Mouse (Mus musculus) activated CD4-positive, CD25-positive, alpha-beta regulatory T cell, adult 4 months (primary cell): ENCODE measurements around the gene Mterf1b. TPM values are rescaled to one million over a fixed set of nuclear protein-coding genes. Genes with fewer than 3 reads are reported as not detected.
"Not testable (repeated sequence)": the region's sequence is repeated elsewhere in the genome, so short reads cannot be mapped to it uniquely, and the experiment has no call there.

Source experiments
- ATAC-seq: one replicate; pipeline ENCODE4 v1.8.0; 2017
- polyA plus RNA-seq, 2 experiments: library from polyadenylated mRNA; unstranded; fragments of 100-300 nt; shearing (Covaris generic); gene quantifications; one replicate each; pipeline ENCODE4 v1.2.1; 2017

Gene Mterf1b
- polyA plus RNA-seq = 10 to 100 TPM; 10.2 to 14.2 TPM

- peak; percentile 99 for ATAC-seq
Measured at GRCm38 (mm10) chr5:4191671-4192480, at the start of gene Mterf1b. Mterf1b (plus strand) TSS chr5:4192367.

GRCm38 (mm10) chr5:4159418-4160071, 32.6 kb upstream of the Mterf1b start:
- ATAC-seq = not testable (repeated sequence)

GRCm38 (mm10) chr5:4161554-4161953, 30.6 kb upstream of the Mterf1b start:
- ATAC-seq = no peak

GRCm38 (mm10) chr5:4162461-4162860, 29.7 kb upstream of the Mterf1b start:
- no peak for ATAC-seq

GRCm38 (mm10) chr5:4167813-4168529, 24.2 kb upstream of the Mterf1b start:
- not testable (repeated sequence) for ATAC-seq

- not testable (repeated sequence) for ATAC-seq
Measured at GRCm38 (mm10) chr5:4168530-4168926, 23.6 kb upstream of the Mterf1b start.

GRCm38 (mm10) chr5:4176421-4176820, 15.7 kb upstream of the Mterf1b start:
- not testable (repeated sequence) for ATAC-seq

GRCm38 (mm10) chr5:4179364-4179763, 12.8 kb upstream of the Mterf1b start:
- no peak for ATAC-seq

GRCm38 (mm10) chr5:4186815-4187214, 5.4 kb upstream of the Mterf1b start:
- no peak for ATAC-seq

- peak; percentile 6 for ATAC-seq
Measured at GRCm38 (mm10) chr5:4192481-4193246, 497 bp downstream of the Mterf1b start.

GRCm38 (mm10) chr5:4193247-4193628, 1.1 kb downstream of the Mterf1b start:
- no peak for ATAC-seq

GRCm38 (mm10) chr5:4194166-4194565, 2.0 kb downstream of the Mterf1b start:
- ATAC-seq = no peak

- ATAC-seq = no peak
Measured at GRCm38 (mm10) chr5:4195086-4195485, 2.9 kb downstream of the Mterf1b start.

- ATAC-seq = no peak
Measured at GRCm38 (mm10) chr5:4201368-4201767, 9.2 kb downstream of the Mterf1b start.

GRCm38 (mm10) chr5:4202276-4202810, 10.2 kb downstream of the Mterf1b start:
- ATAC-seq = not testable (repeated sequence)

GRCm38 (mm10) chr5:4210082-4210481, 17.9 kb downstream of the Mterf1b start:
- ATAC-seq = peak; percentile 61

- ATAC-seq = no peak
Measured at GRCm38 (mm10) chr5:4221309-4221708, 29.1 kb downstream of the Mterf1b start.

- ATAC-seq = no peak
Measured at GRCm38 (mm10) chr5:4221981-4222623, 29.9 kb downstream of the Mterf1b start.

- ATAC-seq = no peak
Measured at GRCm38 (mm10) chr5:4232163-4232562, 40.0 kb downstream of the Mterf1b start.

- no peak for ATAC-seq
Measured at GRCm38 (mm10) chr5:4234505-4234904, 42.3 kb downstream of the Mterf1b start.

- ATAC-seq = no peak
Measured at GRCm38 (mm10) chr5:4240120-4240519, 48.0 kb downstream of the Mterf1b start.

GRCm38 (mm10) chr5:4245004-4245403, 52.8 kb downstream of the Mterf1b start:
- ATAC-seq = no peak
